11 mouse cellular contexts compared by ENCODE assay signal in genomic region chr2:3422548-3422947, GRCm38 (mm10). TPM values are rescaled to one million over a fixed set of nuclear protein-coding genes. Genes with fewer than 3 reads are reported as not detected.
DNase-seq lines count a peak whose midpoint lies in the region; ATAC-seq and TF ChIP-seq lines count a peak whose summit lies in the region.
"Had no signal": no experiment of that assay in that cellular context is flagged by ENCODE, and none has a peak within 500 bp of the region (broad histone marks: within the 10 kb centered on the region; RNA-seq: fewer than 3 reads in every experiment).

TSS of gene Meig1 (minus strand) at chr2:3422648.

- peaks cover 7% of the 10 kb centered on the region for H3K27me3 ChIP-seq in kidney, embryonic 15.5 days
- H3K27me3 ChIP-seq in MEL (ENCODE audit: control insufficient read depth in 1 of 2, insufficient read depth in 2 of 2, low read length in 2 of 2), result no peaks in the 10 kb centered on the region
- H3K27me3 ChIP-seq in forebrain, embryonic 13.5 days, result peaks cover 5% of the 10 kb centered on the region; the same call in 1 of the 2 replicates
- peaks cover 7% of the 10 kb centered on the region for H3K27me3 ChIP-seq in liver, postnatal 0 days (ENCODE audit: insufficient read depth, low read length)

- H3K27ac ChIP-seq in kidney, embryonic 15.5 days, result no peak within 1 kb of the TSS
- H3K27ac ChIP-seq in MEL (ENCODE audit: control insufficient read depth, low read depth, low read length), result peak within 1 kb of the TSS; percentile 19
- H3K27ac ChIP-seq in forebrain, embryonic 13.5 days, result no peak within 1 kb of the TSS
- H3K27ac ChIP-seq in liver, postnatal 0 days (ENCODE audit: low read depth), result peak within 1 kb of the TSS; percentile 86

- TF ChIP-seq CTCF in MEL (IDR thresholded peaks at IDR 0.05 in 2 of 3, conservative IDR thresholded peaks at IDR 0.05 in 1 of 3; ENCODE audit: control insufficient read depth in 1 of 3, insufficient read depth in 1 of 3, low read depth in 2 of 3, low read length in 3 of 3, poor library complexity in 1 of 3, severe bottlenecking in 1 of 3), result no peak
- no peak for TF ChIP-seq CTCF in liver, postnatal 0 days (IDR thresholded peaks at IDR 0.05; ENCODE audit: low read depth)

- no peak within 1 kb of the TSS for H3K9ac ChIP-seq in kidney, embryonic 15.5 days
- peak within 1 kb of the TSS; percentile 42 for H3K9ac ChIP-seq in MEL (ENCODE audit: control insufficient read depth, low read depth, low read length, poor library complexity, severe bottlenecking)
- no peak within 1 kb of the TSS for H3K9ac ChIP-seq in forebrain, embryonic 13.5 days
- no peak within 1 kb of the TSS for H3K9ac ChIP-seq in liver, postnatal 0 days (replicated peaks)

- peaks cover 7% of the 10 kb centered on the region for H3K79me2 ChIP-seq in MEL (ENCODE audit: control insufficient read depth, insufficient read depth, low read length, poor library complexity)

- no peak within 1 kb of the TSS for H3K4me3 ChIP-seq in kidney, embryonic 15.5 days (replicated peaks)
- peak within 1 kb of the TSS; percentile 46 to 58 for H3K4me3 ChIP-seq in MEL (ENCODE audit: control insufficient read depth in 1 of 2, insufficient read depth in 1 of 2, low read depth in 2 of 2, low read length in 2 of 2)
- H3K4me3 ChIP-seq in forebrain, embryonic 13.5 days, result peak within 1 kb of the TSS; percentile 77; the same call in 1 of the 2 replicates
- H3K4me3 ChIP-seq in liver, postnatal 0 days (ENCODE audit: low read depth, low read length), result peak within 1 kb of the TSS; percentile 76

- TF ChIP-seq RAD21 in MEL (IDR thresholded peaks at IDR 0.05; ENCODE audit: low read depth, low read length), result no peak

- no peaks in the 10 kb centered on the region for H3K9me3 ChIP-seq in kidney, embryonic 15.5 days (replicated peaks)
- H3K9me3 ChIP-seq in MEL (replicated peaks; ENCODE audit: insufficient read depth, low read length), result no peaks in the 10 kb centered on the region
- H3K9me3 ChIP-seq in forebrain, embryonic 13.5 days (replicated peaks), result no peaks in the 10 kb centered on the region
- no peaks in the 10 kb centered on the region for H3K9me3 ChIP-seq in liver, postnatal 0 days (ENCODE audit: low read length)

- ATAC-seq in kidney, embryonic 15.5 days (replicated peaks; ENCODE audit: low FRiP score), result no peak
- no peak for ATAC-seq in forebrain, embryonic 13.5 days
- ATAC-seq in liver, postnatal 0 days, result no peak
- ATAC-seq in megakaryocyte-erythroid progenitor cell, adult 5-6 weeks (replicated peaks; ENCODE audit: low FRiP score, low TSS enrichment, poor library complexity, severe bottlenecking), result no peak

- H3K36me3 ChIP-seq in kidney, embryonic 15.5 days, result no peaks in the 10 kb centered on the region
- H3K36me3 ChIP-seq in MEL (ENCODE audit: control insufficient read depth in 1 of 2, insufficient read depth in 2 of 2, low read length in 2 of 2), result peaks cover 0 to 14% of the 10 kb centered on the region in 2 experiments; a peak in 2 of 4 replicates
- no peaks in the 10 kb centered on the region for H3K36me3 ChIP-seq in forebrain, embryonic 13.5 days (ENCODE audit: poor library complexity, severe bottlenecking)
- H3K36me3 ChIP-seq in liver, postnatal 0 days (replicated peaks; ENCODE audit: insufficient read depth, low read length), result 0 out of 2 replicates have a peak, but pooled peaks cover 3% of the 10 kb centered on the region

- TF ChIP-seq EP300 in MEL (IDR thresholded peaks at IDR 0.05; ENCODE audit: low read depth in 1 of 2, low read length in 2 of 2), result no peak
- TF ChIP-seq EP300 in liver, postnatal 0 days (IDR thresholded peaks at IDR 0.05; ENCODE audit: low read depth), result no peak

- peak within 1 kb of the TSS; percentile 86 for H3K4me2 ChIP-seq in kidney, embryonic 15.5 days
- H3K4me2 ChIP-seq in forebrain, embryonic 13.5 days, result peak within 1 kb of the TSS; percentile 84
- H3K4me2 ChIP-seq in liver, postnatal 0 days (ENCODE audit: low read depth, low read length), result peak within 1 kb of the TSS; percentile 84

- H3K4me1 ChIP-seq in kidney, embryonic 15.5 days, result peaks cover 10% of the 10 kb centered on the region
- H3K4me1 ChIP-seq in MEL (ENCODE audit: control insufficient read depth in 1 of 2, insufficient read depth in 2 of 2, low read length in 2 of 2), result peaks cover 2 to 14% of the 10 kb centered on the region in 2 experiments; a peak in 3 of 4 replicates
- H3K4me1 ChIP-seq in forebrain, embryonic 13.5 days, result peaks cover 29% of the 10 kb centered on the region
- H3K4me1 ChIP-seq in liver, postnatal 0 days (ENCODE audit: insufficient read depth), result peaks cover 17% of the 10 kb centered on the region; the same call in 1 of the 2 replicates

- no peak for DNase-seq in kidney, adult 8-10 months
- DNase-seq in MEL (ENCODE audit: low read depth, low spot score), result no peak
- DNase-seq in liver, postnatal 0 days, result no peak
- DNase-seq in ovary, adult 18-20 months (ENCODE audit: low spot score), result no peak
- DNase-seq in adrenal gland, adult (ENCODE audit: inconsistent age in 2 of 2, low spot score in 1 of 2), result no peak
- DNase-seq: cerebellum, adult 11-12 months; layer of hippocampus, adult 9-11 months had no signal

- WGBS in kidney, embryonic 15.5 days, result 72% methylated on average over 3 of the region's 3 CpGs
- WGBS in forebrain, embryonic 13.5 days, result 66% methylated on average over 3 of the region's 3 CpGs
- WGBS in liver, postnatal 0 days (ENCODE audit: insufficient replicate concordance), result 65% methylated on average over 3 of the region's 3 CpGs

- TF ChIP-seq POLR2A in MEL (IDR thresholded peaks at IDR 0.05; ENCODE audit: control insufficient read depth in 1 of 2, insufficient read depth in 1 of 2, low read depth in 1 of 2, low read length in 2 of 2, poor library complexity in 1 of 2), result no peak

TF ChIP-seq in MEL, 35 proteins besides CTCF, POLR2A, EP300 and RAD21:
- TF ChIP-seq POLR2AphosphoS5 (IDR thresholded peaks at IDR 0.05; ENCODE audit: borderline replicate concordance, low read depth, low read length) (no peak), POLR2AphosphoS2 (IDR thresholded peaks at IDR 0.05; ENCODE audit: low read length) (no peak), MAFK (IDR thresholded peaks at IDR 0.05; ENCODE audit: borderline replicate concordance, low read depth, low read length) (no peak), MYB (IDR thresholded peaks at IDR 0.05; ENCODE audit: low read depth, low read length) (no peak), MEF2A (IDR thresholded peaks at IDR 0.05; ENCODE audit: extremely low read depth, insufficient replicate concordance, low read depth, low read length, poor library complexity, severe bottlenecking) (no peak), TCF12 (IDR thresholded peaks at IDR 0.05; ENCODE audit: low read depth, low read length) (no peak), MYC (IDR thresholded peaks at IDR 0.05; ENCODE audit: low read depth, low read length) (no peak), ZMIZ1 (IDR thresholded peaks at IDR 0.05; ENCODE audit: low read depth, low read length) (no peak), ZNF384 (IDR thresholded peaks at IDR 0.05; ENCODE audit: low read depth, low read length) (no peak), CHD1 (IDR thresholded peaks at IDR 0.05; ENCODE audit: low read depth, low read length) (no peak), KAT2A (conservative IDR thresholded peaks at IDR 0.05; ENCODE audit: low read depth, low read length) (no peak)
TF ChIP-seq in MEL: peak in this region for 0.

RNA-seq across cellular contexts. Expression of gene Meig1, which starts in this region (rescaled TPM):
- polyA plus RNA-seq in kidney, embryonic 15.5 days (2015; fragmentation: Nextera tagmentation; extraction: Ambion mirVana), result not detected in 2 replicates
- total RNA-seq in MEL (2012; rRNA removed), result 0.33 TPM in 1 of 2 replicates, not detected in the other
- not detected for polyA plus RNA-seq in MEL (2012; ENCODE audit: insufficient read depth in 1 of 2, insufficient read length in 2 of 2, low read depth in 1 of 2, low replicate concordance in 2 of 2, missing spikeins in 1 of 2)
- polyA plus RNA-seq in forebrain, embryonic 13.5 days (2015; fragmentation: Nextera tagmentation; extraction: Ambion mirVana), result 3.6 and 5.3 TPM in 2 replicates
- polyA plus RNA-seq in liver, postnatal 0 days (2015; fragmentation: Nextera tagmentation; extraction: Ambion mirVana), result 0.69 and 0.89 TPM in 2 replicates
- not detected in 2 replicates for total RNA-seq in megakaryocyte-erythroid progenitor cell, adult 5-6 weeks (2014; fragmentation: Nextera tagmentation)
- total RNA-seq in megakaryocyte-erythroid progenitor cell, adult 5-6 weeks (2017), result not detected in 2 replicates
- total RNA-seq: gastrocnemius, adult 8-10 months had no signal

Comparison
In these comparisons a context has a peak if more than half of its experiments do, and no peak if none do; other contexts are left out.
1. H3K27ac ChIP-seq: peak in MEL (single experiment) and liver, postnatal 0 days (single experiment); none in kidney, embryonic 15.5 days (single experiment) and forebrain, embryonic 13.5 days (single experiment).
2. Peak in every context shown above with its lines, with median percentiles within 50 percentile points of each other: H3K4me2 ChIP-seq.